Mouse (Mus musculus) adrenal gland, postnatal 4 days (tissue): ENCODE measurements around the gene Vmn2r58. TPM values are rescaled to one million over a fixed set of nuclear protein-coding genes. Genes with fewer than 3 reads are reported as not detected.
"Not testable (repeated sequence)": the region's sequence is repeated elsewhere in the genome, so short reads cannot be mapped to it uniquely, and the experiment has no call there.

Experiments used
- DNase-seq, 2 experiments: peaks; one replicate each; pipeline ENCODE4 v3.0.0; 2021 to 2022; ENCODE audit warnings: low spot score in 2 of 2, mixed read lengths in 2 of 2
- long read RNA-seq, 2 experiments: library from polyadenylated mRNA; stranded (forward); transcript quantifications; one replicate each; pipeline ENCODE4 v2.0.0; 2021
- total RNA-seq, 2 experiments: library from RNA; stranded (reverse); gene quantifications; 2 replicates each; pipeline ENCODE4 v1.2.3; 2021

Gene Vmn2r58
- not detected for total RNA-seq
- long read RNA-seq, experiment 1, result 0 reads
- long read RNA-seq, experiment 2, result 0 reads

DNA sequence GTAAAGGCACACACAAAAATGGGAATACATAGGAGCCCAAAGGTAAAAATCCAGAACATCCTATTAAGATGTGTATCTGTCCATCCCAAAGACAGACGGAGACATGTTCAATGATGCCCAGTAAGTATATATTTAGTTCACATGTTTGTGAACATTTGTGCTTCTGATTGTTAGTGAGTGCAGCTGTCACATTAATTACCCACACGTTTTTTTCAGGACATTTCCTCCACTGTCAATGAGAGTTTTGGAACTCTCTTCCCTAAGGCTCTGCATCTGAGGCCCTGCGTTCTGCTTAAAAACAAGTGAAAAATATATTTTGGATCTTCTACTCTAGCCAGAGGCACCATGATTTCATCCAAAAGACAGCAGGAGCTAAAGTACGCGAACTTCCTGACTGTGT is at the start of gene Vmn2r58:
TSS of gene Vmn2r58 (minus strand) at position 101 of the 400 bp plus-strand sequence.
- DNase-seq, result not testable (repeated sequence)

Other genes starting within 250 kb of the Vmn2r58 start
- 10 to 100 TPM; 19.8 to 20.9 TPM for gene Zfp788, start 239.5 kb downstream of the Vmn2r58 start, total RNA-seq
- not detected for gene Vmn2r59, start 186.3 kb upstream of the Vmn2r58 start, total RNA-seq
- under 1 TPM in 1 of 2 experiments, not detected in 1; 0.03 TPM for gene Vmn2r60, start 235.1 kb upstream of the Vmn2r58 start, total RNA-seq